Mouse (Mus musculus) bone marrow macrophage, adult 2 months (primary cell): ENCODE results near the gene Fam72a.

ENCODE experiments used
- CTCF ChIP-seq: IDR thresholded peaks from 2 replicates; pipeline ENCODE4 v1.5.1; 2012; ENCODE audit warnings: low read depth, mild to moderate bottlenecking, low read length, moderate library complexity
- POLR2A ChIP-seq: IDR thresholded peaks from 2 replicates; pipeline ENCODE4 v1.6.1; 2012; ENCODE audit warnings: mild to moderate bottlenecking, low read depth, low read length, borderline replicate concordance

- TF ChIP-seq POLR2A (no peak), CTCF (no peak)
Measured at GRCm38 (mm10) chr1:131525101-131525585, 2.6 kb upstream of the Fam72a start.
